Comparison of ENCODE assay signal across 26 mouse cellular contexts in genomic region chr2:29320780-29321179, GRCm38 (mm10). TPM values are rescaled to one million over a fixed set of nuclear protein-coding genes. Genes with fewer than 3 reads are reported as not detected.
DNase-seq lines count a peak whose midpoint lies in the region; ATAC-seq and TF ChIP-seq lines count a peak whose summit lies in the region.
"Had no signal": no experiment of that assay in that cellular context is flagged by ENCODE, and none has a peak within 500 bp of the region (broad histone marks: within the 10 kb centered on the region; RNA-seq: fewer than 3 reads in every experiment).

No protein-coding gene starts in this region.

- intact Hi-C loops in left cerebral cortex, adult 2 months (cut with DNase I) = loop anchor here (1.0 to 2.0 kb wide), 3 partner anchors 68 to 148 kb away; partner anchors contain the start of gene Ntng2

- ATAC-seq in forebrain, embryonic 16.5 days = peak; percentile 54
- no peak for ATAC-seq in inflammation-experienced regulatory T-cells, adult 6 months
- ATAC-seq: activated CD4-positive, CD25-positive, alpha-beta regulatory T cell, adult 4 months had no signal

- no peak overlapping the region for H3K9ac ChIP-seq in forebrain, embryonic 16.5 days (replicated peaks; ENCODE audit: low read depth, low read length)
- H3K9ac ChIP-seq: embryonic facial prominence, embryonic 12.5 days; heart, embryonic 15.5 days; hindbrain, embryonic 13.5 days; limb, embryonic 13.5 days; lung, embryonic 15.5 days; neural tube, embryonic 12.5 days; stomach, embryonic 15.5 days had no signal

- peak; percentile 3 to 23 for DNase-seq in frontal cortex, postnatal 36 days (ENCODE audit: low spot score in 2 of 2)
- DNase-seq in frontal cortex, postnatal 25 days (ENCODE audit: low spot score in 2 of 2) = no peak
- DNase-seq in left cerebral cortex, adult 2 months (ENCODE audit: extremely low spot score in 1 of 2, low spot score in 2 of 2) = no peak
- DNase-seq in left cerebral cortex, adult 18-20 months (ENCODE audit: low spot score in 2 of 2) = no peak
- DNase-seq: adrenal gland, adult 2 months; B cell, adult 2 months; cerebellum, adult 8-10 months; embryo, embryonic 11 days; gastrocnemius, postnatal 14 days; heart, postnatal 4 days; kidney, adult 11 months; kidney, postnatal 14 days had no signal

- H3K36me3 ChIP-seq in forebrain, embryonic 16.5 days (ENCODE audit: control insufficient read depth, insufficient read depth) = no peaks in the 10 kb centered on the region
- H3K36me3 ChIP-seq: embryonic facial prominence, embryonic 12.5 days; heart, embryonic 10.5 days; heart, embryonic 15.5 days; hindbrain, embryonic 13.5 days; limb, embryonic 13.5 days; lung, embryonic 15.5 days; midbrain, embryonic 10.5 days; neural tube, embryonic 12.5 days; stomach, embryonic 15.5 days had no signal

- peaks cover 15% of the 10 kb centered on the region for H3K4me1 ChIP-seq in forebrain, embryonic 16.5 days (replicated peaks; ENCODE audit: control insufficient read depth, insufficient read depth, low read length)
- H3K4me1 ChIP-seq: embryonic facial prominence, embryonic 12.5 days; heart, embryonic 10.5 days; heart, embryonic 15.5 days; hindbrain, embryonic 13.5 days; limb, embryonic 13.5 days; lung, embryonic 15.5 days; midbrain, embryonic 10.5 days; neural tube, embryonic 12.5 days; stomach, embryonic 15.5 days had no signal

- H3K27me3 ChIP-seq in forebrain, embryonic 16.5 days (replicated peaks; ENCODE audit: control insufficient read depth, insufficient read depth, low read length) = no peaks in the 10 kb centered on the region
- H3K27me3 ChIP-seq: embryonic facial prominence, embryonic 12.5 days; heart, embryonic 15.5 days; hindbrain, embryonic 13.5 days; limb, embryonic 13.5 days; lung, embryonic 15.5 days; neural tube, embryonic 12.5 days; stomach, embryonic 15.5 days had no signal

- TF ChIP-seq CTCF in left cerebral cortex, adult 2 months (IDR thresholded peaks at IDR 0.05) = no peak

- H3K27ac ChIP-seq in left cerebral cortex, adult 2 months = peak overlapping the region; percentile 76
- peak overlapping the region; percentile 59 for H3K27ac ChIP-seq in forebrain, embryonic 16.5 days (ENCODE audit: low read length)
- H3K27ac ChIP-seq: embryonic facial prominence, embryonic 12.5 days; heart, embryonic 10.5 days; heart, embryonic 15.5 days; hindbrain, embryonic 13.5 days; limb, embryonic 13.5 days; lung, embryonic 15.5 days; midbrain, embryonic 10.5 days; neural tube, embryonic 12.5 days; stomach, embryonic 15.5 days had no signal

- H3K9me3 ChIP-seq in forebrain, embryonic 16.5 days (ENCODE audit: control insufficient read depth, low read length) = no peaks in the 10 kb centered on the region
- H3K9me3 ChIP-seq: embryonic facial prominence, embryonic 12.5 days; heart, embryonic 10.5 days; heart, embryonic 15.5 days; hindbrain, embryonic 13.5 days; limb, embryonic 13.5 days; lung, embryonic 15.5 days; midbrain, embryonic 10.5 days; neural tube, embryonic 12.5 days; stomach, embryonic 15.5 days had no signal

- WGBS in forebrain, embryonic 16.5 days = 45% methylated on average over 6 of the region's 6 CpGs

- no peak overlapping the region for H3K4me3 ChIP-seq in left cerebral cortex, adult 2 months
- no peak overlapping the region for H3K4me3 ChIP-seq in forebrain, embryonic 16.5 days (replicated peaks; ENCODE audit: low read length)
- H3K4me3 ChIP-seq: embryonic facial prominence, embryonic 12.5 days; heart, embryonic 10.5 days; heart, embryonic 15.5 days; hindbrain, embryonic 13.5 days; limb, embryonic 13.5 days; lung, embryonic 15.5 days; midbrain, embryonic 10.5 days; myocyte; neural tube, embryonic 12.5 days; stomach, embryonic 15.5 days had no signal

- H3K4me2 ChIP-seq in forebrain, embryonic 16.5 days (ENCODE audit: low read length) = 0 out of 2 replicates have a peak overlapping the region, but pooled peaks have one; percentile 13
- H3K4me2 ChIP-seq: embryonic facial prominence, embryonic 12.5 days; heart, embryonic 15.5 days; hindbrain, embryonic 13.5 days; limb, embryonic 13.5 days; liver, embryonic 11.5 days; lung, embryonic 15.5 days; neural tube, embryonic 12.5 days; stomach, embryonic 15.5 days had no signal

RNA-seq across cellular contexts. Expression of gene Med27, which starts 25.8 kb away (rescaled TPM):
- 10 to 100 TPM; 38.9 to 39.3 TPM for total RNA-seq in left cerebral cortex, adult 2 months (2021)
- total RNA-seq in left cerebral cortex, adult 18-20 months (2021) = 10 to 100 TPM; 35.8 to 39.6 TPM
- 89.7 and 95.3 TPM in 2 replicates for polyA plus RNA-seq in forebrain, embryonic 16.5 days (2015; fragmentation: Nextera tagmentation; extraction: Ambion mirVana)
- 10 to 100 TPM; 28.1 to 32.9 (median 31.4) TPM for polyA plus RNA-seq in inflammation-experienced regulatory T-cells, adult 6 months (2017; shearing (Covaris generic))

Comparison
In these comparisons a context has a peak if more than half of its experiments do, and no peak if none do; other contexts are left out.
1. DNase-seq: peak in frontal cortex, postnatal 36 days (2 of 2); none in frontal cortex, postnatal 25 days (0 of 2), left cerebral cortex, adult 2 months (0 of 2) and left cerebral cortex, adult 18-20 months (0 of 2).